In genomic region chr6:146281176-146281899, GRCm38 (mm10) we compare ENCODE assay signal across 9 mouse cellular contexts.
DNase-seq lines count a peak whose midpoint lies in the region; ATAC-seq lines count a peak whose summit lies in the region.
"Had no signal": no experiment of that assay in that cellular context is flagged by ENCODE, and none has a peak within 500 bp of the region (broad histone marks: within the 10 kb centered on the region; RNA-seq: fewer than 3 reads in every experiment).

No protein-coding gene starts in this region.

- no peaks in the 10 kb centered on the region for H3K4me1 ChIP-seq in forebrain, embryonic 14.5 days (ENCODE audit: control insufficient read depth, insufficient read depth, low read length)
- H3K4me1 ChIP-seq in forebrain, embryonic 10.5 days = 0 out of 2 replicates have a peak, but pooled peaks cover 6% of the 10 kb centered on the region
- H3K4me1 ChIP-seq in midbrain, embryonic 11.5 days (ENCODE audit: control insufficient read depth, insufficient read depth, low read length) = no peaks in the 10 kb centered on the region
- peaks cover 4% of the 10 kb centered on the region; the same call in 1 of the 2 replicates for H3K4me1 ChIP-seq in midbrain, embryonic 15.5 days

- H3K4me2 ChIP-seq in forebrain, embryonic 14.5 days (ENCODE audit: low read length) = no peak overlapping the region
- no peak overlapping the region for H3K4me2 ChIP-seq in midbrain, embryonic 11.5 days
- no peak overlapping the region for H3K4me2 ChIP-seq in midbrain, embryonic 15.5 days
- H3K4me2 ChIP-seq: limb, embryonic 12.5 days had no signal

- ATAC-seq in forebrain, embryonic 14.5 days = 0 out of 2 replicates have a peak, but pooled peaks have one; percentile 15
- no peak for ATAC-seq in midbrain, embryonic 11.5 days (ENCODE audit: low FRiP score)
- no peak for ATAC-seq in midbrain, embryonic 15.5 days (replicated peaks)

- no peaks in the 10 kb centered on the region for H3K36me3 ChIP-seq in forebrain, embryonic 14.5 days (ENCODE audit: control insufficient read depth, insufficient read depth, low read length)
- H3K36me3 ChIP-seq in forebrain, embryonic 10.5 days (replicated peaks) = no peaks in the 10 kb centered on the region
- no peaks in the 10 kb centered on the region for H3K36me3 ChIP-seq in midbrain, embryonic 11.5 days (ENCODE audit: control insufficient read depth, insufficient read depth, low read length)
- H3K36me3 ChIP-seq in midbrain, embryonic 15.5 days (replicated peaks) = no peaks in the 10 kb centered on the region
- H3K36me3 ChIP-seq: limb, embryonic 12.5 days had no signal

- H3K9ac ChIP-seq in forebrain, embryonic 14.5 days (ENCODE audit: low read length) = no peak overlapping the region
- no peak overlapping the region for H3K9ac ChIP-seq in midbrain, embryonic 11.5 days (ENCODE audit: low read length)
- no peak overlapping the region for H3K9ac ChIP-seq in midbrain, embryonic 15.5 days
- H3K9ac ChIP-seq: limb, embryonic 12.5 days had no signal

- no peak overlapping the region for H3K27ac ChIP-seq in forebrain, embryonic 14.5 days (ENCODE audit: low read depth, low read length)
- no peak overlapping the region for H3K27ac ChIP-seq in forebrain, embryonic 10.5 days
- H3K27ac ChIP-seq in midbrain, embryonic 11.5 days (ENCODE audit: low read depth, low read length) = no peak overlapping the region
- H3K27ac ChIP-seq in midbrain, embryonic 15.5 days = no peak overlapping the region
- H3K27ac ChIP-seq: limb, embryonic 12.5 days had no signal

- H3K9me3 ChIP-seq in forebrain, embryonic 14.5 days (replicated peaks; ENCODE audit: control insufficient read depth, low read length) = no peaks in the 10 kb centered on the region
- H3K9me3 ChIP-seq in forebrain, embryonic 10.5 days = no peaks in the 10 kb centered on the region
- no peaks in the 10 kb centered on the region for H3K9me3 ChIP-seq in midbrain, embryonic 11.5 days (ENCODE audit: control insufficient read depth, low read length)
- H3K9me3 ChIP-seq in midbrain, embryonic 15.5 days = no peaks in the 10 kb centered on the region
- H3K9me3 ChIP-seq: limb, embryonic 12.5 days had no signal

- DNase-seq in forebrain, embryonic 14.5 days (ENCODE audit: low spot score) = peak; percentile 39
- no peak for DNase-seq in forebrain, embryonic 10.5 days (ENCODE audit: extremely low spot score, low spot score)
- DNase-seq in midbrain, embryonic 11.5 days (ENCODE audit: low spot score, missing footprints) = peak; percentile 76
- peak; percentile 26 to 60 for DNase-seq in cerebellum, postnatal 25 days
- DNase-seq in lung, postnatal 10 days = peak; percentile 33
- DNase-seq in thymus, postnatal 25 days = peak; percentile 39
- DNase-seq in ovary, postnatal 36 days (ENCODE audit: low spot score) = no peak

- no peak overlapping the region for H3K4me3 ChIP-seq in forebrain, embryonic 14.5 days (ENCODE audit: low read depth, low read length)
- no peak overlapping the region for H3K4me3 ChIP-seq in forebrain, embryonic 10.5 days
- no peak overlapping the region for H3K4me3 ChIP-seq in midbrain, embryonic 11.5 days (ENCODE audit: low read depth, low read length)
- H3K4me3 ChIP-seq in midbrain, embryonic 15.5 days = no peak overlapping the region
- H3K4me3 ChIP-seq: limb, embryonic 12.5 days had no signal

- H3K27me3 ChIP-seq in forebrain, embryonic 14.5 days (replicated peaks; ENCODE audit: control insufficient read depth, insufficient read depth, low read length) = no peaks in the 10 kb centered on the region
- H3K27me3 ChIP-seq in forebrain, embryonic 10.5 days (ENCODE audit: poor library complexity, severe bottlenecking) = no peaks in the 10 kb centered on the region
- no peaks in the 10 kb centered on the region for H3K27me3 ChIP-seq in midbrain, embryonic 11.5 days (ENCODE audit: control insufficient read depth, insufficient read depth, low read length)
- no peaks in the 10 kb centered on the region for H3K27me3 ChIP-seq in midbrain, embryonic 15.5 days (replicated peaks)
- H3K27me3 ChIP-seq: limb, embryonic 12.5 days had no signal

- 88% methylated on average over 24 of the region's 24 CpGs for WGBS in forebrain, embryonic 14.5 days
- 95% methylated on average over 24 of the region's 24 CpGs for WGBS in forebrain, embryonic 10.5 days
- WGBS in midbrain, embryonic 11.5 days = 93% methylated on average over 24 of the region's 24 CpGs
- 92% methylated on average over 24 of the region's 24 CpGs for WGBS in midbrain, embryonic 15.5 days

Comparison
In these comparisons a context has a peak if more than half of its experiments do, and no peak if none do; other contexts are left out.
1. DNase-seq: peak in forebrain, embryonic 14.5 days (single experiment), midbrain, embryonic 11.5 days (single experiment), cerebellum, postnatal 25 days (2 of 2), lung, postnatal 10 days (single experiment) and thymus, postnatal 25 days (single experiment); none in forebrain, embryonic 10.5 days (single experiment) and ovary, postnatal 36 days (single experiment).